ENCODE assay signal across 8 mouse cellular contexts in genomic region chr5:36313353-36314079, GRCm38 (mm10).
A peak's percentile ranks its signal among the peaks of the same experiment; 100 is the strongest.
DNase-seq lines count a peak whose midpoint lies in the region; ATAC-seq and TF ChIP-seq lines count a peak whose summit lies in the region.

No protein-coding gene starts in this region.

- intact Hi-C loops in heart, adult 2 months (cut with DNase I) = no loop called here

- no peak overlapping the region for H3K4me2 ChIP-seq in intestine, postnatal 0 days (replicated peaks; ENCODE audit: low read depth)
- peak overlapping the region; percentile 17; the same call in 1 of the 2 replicates for H3K4me2 ChIP-seq in limb, embryonic 12.5 days

- H3K79me2 ChIP-seq in heart, adult 2 months (replicated peaks; ENCODE audit: control insufficient read depth, insufficient read depth, low read length) = no peaks in the 10 kb centered on the region

- H3K4me1 ChIP-seq in ES-Bruce4 (ENCODE audit: control insufficient read depth, insufficient read depth, low read length) = no peaks in the 10 kb centered on the region
- peaks cover 7% of the 10 kb centered on the region for H3K4me1 ChIP-seq in heart, adult 2 months (ENCODE audit: control insufficient read depth, insufficient read depth, low read length)
- no peaks in the 10 kb centered on the region for H3K4me1 ChIP-seq in intestine, postnatal 0 days (replicated peaks; ENCODE audit: control insufficient read depth, insufficient read depth, low read length)
- H3K4me1 ChIP-seq in limb, embryonic 12.5 days (replicated peaks) = peaks cover 27% of the 10 kb centered on the region

- no peaks in the 10 kb centered on the region for H3K27me3 ChIP-seq in ES-Bruce4 (ENCODE audit: control insufficient read depth, insufficient read depth, low read length, poor library complexity, severe bottlenecking)
- no peaks in the 10 kb centered on the region for H3K27me3 ChIP-seq in heart, adult 2 months (ENCODE audit: control insufficient read depth, insufficient read depth, low read length)
- H3K27me3 ChIP-seq in intestine, postnatal 0 days (replicated peaks; ENCODE audit: control insufficient read depth, insufficient read depth, low read length) = no peaks in the 10 kb centered on the region
- H3K27me3 ChIP-seq in limb, embryonic 12.5 days = peaks cover 4% of the 10 kb centered on the region; the same call in 1 of the 2 replicates

- no peak for TF ChIP-seq CTCF in ES-Bruce4 (IDR thresholded peaks at IDR 0.05; ENCODE audit: low read depth, low read length)
- no peak for TF ChIP-seq CTCF in heart, adult 2 months (IDR thresholded peaks at IDR 0.05)
- TF ChIP-seq CTCF in intestine, postnatal 0 days (IDR thresholded peaks at IDR 0.05; ENCODE audit: low read depth) = no peak

- no peak for TF ChIP-seq POLR2A in ES-Bruce4 (IDR thresholded peaks at IDR 0.05; ENCODE audit: insufficient read depth, low read length)
- TF ChIP-seq POLR2A in heart, adult 2 months (IDR thresholded peaks at IDR 0.05; ENCODE audit: insufficient read depth, low read depth, low read length) = no peak

- TF ChIP-seq EP300 in ES-Bruce4 (IDR thresholded peaks at IDR 0.05; ENCODE audit: insufficient read depth, low read depth, low read length) = 0 out of 2 replicates have a peak, but pooled peaks have one; percentile 16
- TF ChIP-seq EP300 in heart, adult 2 months (IDR thresholded peaks at IDR 0.05; ENCODE audit: insufficient read depth, low read depth, low read length) = 0 out of 2 replicates have a peak, but pooled peaks have one; percentile 55

- no peak overlapping the region for H3K4me3 ChIP-seq in ES-Bruce4 (ENCODE audit: low read depth, low read length)
- H3K4me3 ChIP-seq in heart, adult 2 months = no peak overlapping the region
- H3K4me3 ChIP-seq in intestine, postnatal 0 days (ENCODE audit: low read depth, low read length) = no peak overlapping the region
- H3K4me3 ChIP-seq in limb, embryonic 12.5 days (replicated peaks) = no peak overlapping the region

- ATAC-seq in intestine, postnatal 0 days = 0 out of 2 replicates have a peak, but pooled peaks have one; percentile 28
- peak; percentile 65 for ATAC-seq in limb, embryonic 12.5 days (ENCODE audit: insufficient number of reproducible peaks, insufficient read depth, low FRiP score, low TSS enrichment, low read depth)

- 26% methylated on average over 16 of the region's 16 CpGs for WGBS in heart, adult 2 months
- WGBS in intestine, postnatal 0 days = 47% methylated on average over 16 of the region's 16 CpGs
- WGBS in limb, embryonic 12.5 days = 49% methylated on average over 16 of the region's 16 CpGs

- DNase-seq in embryo, embryonic 11 days = peak; percentile 86
- peak; percentile 53 to 73 for DNase-seq in heart, adult 2 months
- peak; percentile 87 for DNase-seq in retina, postnatal 1 day
- DNase-seq in cerebellum, adult 9-11 months = no peak
- no peak for DNase-seq in urinary bladder, postnatal 25 days (ENCODE audit: low spot score)

- no peak overlapping the region for H3K9ac ChIP-seq in ES-Bruce4 (ENCODE audit: low read depth, poor library complexity, severe bottlenecking)
- 0 out of 2 replicates have a peak overlapping the region, but pooled peaks have one; percentile 7 for H3K9ac ChIP-seq in heart, adult 2 months (ENCODE audit: low read depth, low read length)
- no peak overlapping the region for H3K9ac ChIP-seq in intestine, postnatal 0 days (ENCODE audit: low read depth, low read length)
- H3K9ac ChIP-seq in limb, embryonic 12.5 days (replicated peaks) = no peak overlapping the region

- H3K27ac ChIP-seq in ES-Bruce4 (ENCODE audit: insufficient read depth, low read length) = no peak overlapping the region
- H3K27ac ChIP-seq in heart, adult 2 months = peak overlapping the region; percentile 45
- no peak overlapping the region for H3K27ac ChIP-seq in intestine, postnatal 0 days (ENCODE audit: low read depth, low read length)
- H3K27ac ChIP-seq in limb, embryonic 12.5 days = peak overlapping the region; percentile 57

- no peaks in the 10 kb centered on the region for H3K9me3 ChIP-seq in ES-Bruce4 (replicated peaks; ENCODE audit: control insufficient read depth, insufficient read depth, low read length, poor library complexity, severe bottlenecking)
- no peaks in the 10 kb centered on the region for H3K9me3 ChIP-seq in intestine, postnatal 0 days (ENCODE audit: control insufficient read depth)
- no peaks in the 10 kb centered on the region for H3K9me3 ChIP-seq in limb, embryonic 12.5 days

- H3K36me3 ChIP-seq in ES-Bruce4 (ENCODE audit: control insufficient read depth, insufficient read depth, low read length, poor library complexity, severe bottlenecking) = no peaks in the 10 kb centered on the region
- no peaks in the 10 kb centered on the region for H3K36me3 ChIP-seq in heart, adult 2 months (ENCODE audit: control insufficient read depth, insufficient read depth, low read length)
- H3K36me3 ChIP-seq in intestine, postnatal 0 days (ENCODE audit: control insufficient read depth, insufficient read depth) = no peaks in the 10 kb centered on the region
- H3K36me3 ChIP-seq in limb, embryonic 12.5 days = no peaks in the 10 kb centered on the region

Comparison
In these comparisons a context has a peak if more than half of its experiments do, and no peak if none do; other contexts are left out.
1. H3K27ac ChIP-seq: peak in heart, adult 2 months (single experiment) and limb, embryonic 12.5 days (single experiment); none in ES-Bruce4 (single experiment) and intestine, postnatal 0 days (single experiment).
2. DNase-seq: peak in embryo, embryonic 11 days (single experiment), heart, adult 2 months (2 of 2) and retina, postnatal 1 day (single experiment); none in cerebellum, adult 9-11 months (single experiment) and urinary bladder, postnatal 25 days (single experiment).